Mouse (Mus musculus) Patski (cell line): ENCODE results near the gene Baiap2l2. TPM values are rescaled to one million over a fixed set of nuclear protein-coding genes. Genes with fewer than 3 reads are reported as not detected.
A peak's percentile ranks its signal among the peaks of the same experiment; 100 is the strongest.

Source experiments
- ATAC-seq: fragments of 100-300 bp; one replicate; pipeline ENCODE4 v1.8.0; 2021
- CTCF ChIA-PET: fragments of 350-600 bp; sonication (Branson Sonifier 250); formaldehyde crosslinking; loops from one replicate; lab custom pipeline; 2022; ENCODE audit warnings: inconsistent platforms; lab: Charles Lee
- POLR2A ChIA-PET: fragments of 350-600 bp; sonication (Branson Sonifier 250); formaldehyde crosslinking; loops from one replicate; lab custom pipeline; 2022; ENCODE audit warnings: antibody characterized with exemption, inconsistent platforms; lab: Charles Lee
- DNase-seq: peaks from one replicate; pipeline ENCODE4 v3.0.0-alpha.2; 2011; ENCODE audit warnings: low read depth, low spot score
- H3K27me3 ChIP-seq: fragments of 371-371 bp; one replicate; pipeline ENCODE4 v1.5.1; 2021
- CTCF ChIP-seq: fragments of 100-300 bp; IDR thresholded peaks from one replicate; pipeline ENCODE4 v1.5.1; 2021
- in situ Hi-C: fragments of 300-500 bp; cut with MboI; formaldehyde crosslinking; loops from 3 replicates; pipeline ENCODE4 v1.11.1; 2018; ENCODE audit warnings: low pct_unique_long_range_greater_than_20kb, mixed read lengths
- polyA plus RNA-seq: library from polyadenylated mRNA; unstranded; gene quantifications from one replicate; pipeline ENCODE4 v1.2.3, GENCODE M21; 2021

The Baiap2l2 gene
- polyA plus RNA-seq, 1 experiment from 2014 or later = 75.9 TPM

DNA sequence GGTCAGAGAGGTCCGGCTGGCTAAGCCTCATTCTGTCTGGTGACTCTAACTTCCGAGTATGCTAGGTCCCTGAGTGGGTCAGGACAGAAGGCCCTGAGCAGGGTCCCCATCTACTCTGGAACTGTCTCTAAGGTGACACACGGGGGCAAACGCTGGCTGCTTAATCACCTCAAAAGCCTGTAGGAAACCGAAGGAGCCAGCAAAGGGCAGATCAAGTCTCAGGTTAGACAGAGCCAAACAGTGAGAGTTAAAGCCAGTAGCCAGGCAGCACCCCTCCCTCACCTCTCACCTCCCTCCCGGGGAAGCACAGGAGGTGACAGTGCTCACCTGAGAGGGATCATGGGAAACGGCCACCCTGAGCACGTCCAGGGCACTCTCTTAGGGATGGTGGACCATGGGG is 18.4 kb upstream of the Baiap2l2 start:
- no peaks in the 10 kb centered on the region for H3K27me3 ChIP-seq
- no peak for DNase-seq
- in situ Hi-C loops = no loop called here
- no peak for TF ChIP-seq CTCF
- POLR2A ChIA-PET = no interaction called here
- ATAC-seq = no peak
- CTCF ChIA-PET = interaction anchor here (0.9 kb wide), 1 partner anchor 65 kb away, joined by 3 read pairs; no protein-coding TSS in a partner anchor

DNA sequence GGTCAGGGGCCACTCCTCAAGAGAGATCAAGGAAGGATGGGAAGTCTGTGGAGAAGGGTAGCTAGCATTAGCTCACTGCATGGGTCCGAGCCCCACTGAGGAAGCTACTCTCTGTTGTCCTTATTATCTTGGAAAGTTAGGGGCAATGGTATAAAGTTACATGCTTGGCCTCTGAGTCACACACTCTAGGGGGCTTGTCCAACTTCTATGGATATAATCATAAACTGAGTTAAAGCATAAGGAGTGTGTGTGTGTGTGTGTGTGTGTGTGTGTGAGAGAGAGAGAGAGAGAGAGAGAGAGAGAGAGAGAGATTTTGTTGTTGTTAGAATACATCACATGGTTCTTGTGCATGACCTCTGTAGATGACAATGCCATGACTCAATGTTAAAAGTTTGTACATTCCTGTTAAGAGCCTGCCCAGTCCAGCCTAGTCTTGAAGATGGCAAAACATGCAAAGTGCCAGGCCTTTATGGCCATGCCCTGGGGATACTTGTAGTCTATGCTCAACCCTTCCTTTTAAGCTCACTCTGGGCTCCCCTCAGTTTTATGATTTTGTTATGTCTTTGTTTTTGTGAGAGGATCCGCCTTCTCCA is 14.3 kb upstream of the Baiap2l2 start:
- TF ChIP-seq CTCF = no peak
- CTCF ChIA-PET = interaction anchor here (1.2 to 1.5 kb wide), 2 partner anchors 23 to 57 kb away, joined by 4 read pairs; no protein-coding TSS in a partner anchor
- no peaks in the 10 kb centered on the region for H3K27me3 ChIP-seq
- DNase-seq = peak; percentile 79
- peak; percentile 27 for ATAC-seq
- in situ Hi-C loops = no loop called here
- POLR2A ChIA-PET = interaction anchor here (0.6 to 1.0 kb wide), 5 partner anchors 10 to 48 kb away, joined by 3 to 5 read pairs (median 3); partner anchors contain the start of gene Baiap2l2

DNA sequence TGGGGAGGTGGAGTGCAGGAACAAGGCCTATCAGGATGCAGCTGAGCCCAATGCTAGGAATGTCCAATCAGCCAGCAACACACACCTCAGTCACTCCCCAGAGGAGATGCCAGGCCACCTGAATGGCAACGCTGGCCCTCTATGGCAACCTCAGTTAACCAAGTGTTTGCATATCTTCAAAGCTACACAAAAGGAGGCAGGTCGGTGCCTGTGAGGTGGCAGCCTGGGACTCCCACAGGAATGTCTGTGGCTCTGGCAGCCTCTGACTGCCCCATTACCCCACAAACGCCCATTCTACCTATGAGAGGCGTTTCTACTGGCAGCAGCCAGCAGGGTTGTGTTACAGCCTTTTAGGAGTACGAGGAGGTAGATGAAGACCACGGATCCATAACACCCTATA is 13.2 kb upstream of the Baiap2l2 start:
- no peaks in the 10 kb centered on the region for H3K27me3 ChIP-seq
- ChIA-PET POLR2A (interaction anchor here (1.0 kb wide), 1 partner anchor 11 kb away, joined by 4 read pairs; no protein-coding TSS in a partner anchor), CTCF (interaction anchor here (1.5 kb wide), 1 partner anchor 56 kb away, joined by 4 read pairs; no protein-coding TSS in a partner anchor)
- TF ChIP-seq CTCF = no peak
- in situ Hi-C loops = no loop called here
- DNase-seq (no peak), ATAC-seq (peak; percentile 12)

GRCm38 (mm10) chr15:79292779-79293178 is 7.4 kb upstream of the Baiap2l2 start:
- ChIA-PET CTCF (no interaction called here), POLR2A (no interaction called here)
- no peaks in the 10 kb centered on the region for H3K27me3 ChIP-seq
- TF ChIP-seq CTCF = no peak
- DNase-seq (no peak), ATAC-seq (no peak)
- in situ Hi-C loops = no loop called here

- POLR2A ChIA-PET = interaction anchor here (1.7 kb wide), 1 partner anchor 10 kb away, joined by 3 read pairs; no protein-coding TSS in a partner anchor
- H3K27me3 ChIP-seq = no peaks in the 10 kb centered on the region
- ATAC-seq (no peak), DNase-seq (no peak)
- in situ Hi-C loops = no loop called here
- CTCF ChIA-PET = interaction anchor here (0.6 kb wide), 1 partner anchor 47 kb away, joined by 3 read pairs; no protein-coding TSS in a partner anchor
- no peak for TF ChIP-seq CTCF
These were observed 5.0 kb upstream of the Baiap2l2 start for GRCm38 (mm10) chr15:79290340-79290739.

- no peak for DNase-seq
- ATAC-seq = no peak
- TF ChIP-seq CTCF = no peak
- CTCF ChIA-PET = no interaction called here
- no peaks in the 10 kb centered on the region for H3K27me3 ChIP-seq
- in situ Hi-C loops = no loop called here
- POLR2A ChIA-PET = interaction anchor here (1.7 kb wide), 1 partner anchor 11 kb away, joined by 3 read pairs; no protein-coding TSS in a partner anchor
These were observed 4.1 kb upstream of the Baiap2l2 start for GRCm38 (mm10) chr15:79289441-79289840.

GRCm38 (mm10) chr15:79288387-79288786 is 3.0 kb upstream of the Baiap2l2 start:
- ChIA-PET CTCF (no interaction called here), POLR2A (interaction anchor here (1.4 kb wide), 1 partner anchor 10 kb away, joined by 4 read pairs; no protein-coding TSS in a partner anchor)
- TF ChIP-seq CTCF = no peak
- no peak for ATAC-seq
- H3K27me3 ChIP-seq = no peaks in the 10 kb centered on the region
- in situ Hi-C loops = no loop called here
- no peak for DNase-seq

- no peaks in the 10 kb centered on the region for H3K27me3 ChIP-seq
- no peak for TF ChIP-seq CTCF
- in situ Hi-C loops = no loop called here
- ATAC-seq (no peak), DNase-seq (no peak)
- POLR2A ChIA-PET = interaction anchor here (1.4 kb wide), 1 partner anchor 11 kb away, joined by 4 read pairs; no protein-coding TSS in a partner anchor
- CTCF ChIA-PET = no interaction called here
These were observed 1.8 kb upstream of the Baiap2l2 start for GRCm38 (mm10) chr15:79287091-79287490.

- POLR2A ChIA-PET = interaction anchor here (0.5 kb wide), 1 partner anchor 37 kb away, joined by 4 read pairs; no protein-coding TSS in a partner anchor
These were observed 804 bp upstream of the Baiap2l2 start for GRCm38 (mm10) chr15:79286141-79286540.

DNA sequence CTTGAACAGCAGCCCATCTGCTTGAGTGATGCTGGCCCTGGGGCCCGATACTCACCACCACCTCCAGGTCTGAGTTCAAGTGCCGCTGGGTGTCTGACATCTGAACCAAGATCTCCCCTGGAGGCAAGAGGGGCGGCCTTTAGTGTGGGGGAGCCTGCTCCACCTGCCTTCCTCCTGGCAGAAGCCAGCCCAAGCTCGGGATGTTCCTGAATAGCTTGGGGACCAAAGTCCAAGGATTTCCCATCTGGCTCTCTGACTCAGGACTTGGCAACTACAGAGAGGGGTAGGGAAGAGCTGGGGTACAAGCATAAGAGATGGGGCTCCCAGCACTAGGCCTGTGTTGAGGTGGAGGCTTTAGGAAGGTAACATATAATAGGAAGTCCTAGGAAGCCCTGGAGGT is 2.0 kb downstream of the Baiap2l2 start:
- in situ Hi-C loops = no loop called here
- CTCF ChIA-PET = no interaction called here
- no peak for ATAC-seq
- TF ChIP-seq CTCF = no peak
- POLR2A ChIA-PET = no interaction called here
- no peaks in the 10 kb centered on the region for H3K27me3 ChIP-seq
- no peak for DNase-seq

More at GRCm38 (mm10) chr15:79286141-79286540, 804 bp upstream of the Baiap2l2 start:
- TF ChIP-seq CTCF = no peak
- H3K27me3 ChIP-seq = no peaks in the 10 kb centered on the region
- in situ Hi-C loops = no loop called here
- ATAC-seq (no peak), DNase-seq (no peak)
- CTCF ChIA-PET = no interaction called here

DNA sequence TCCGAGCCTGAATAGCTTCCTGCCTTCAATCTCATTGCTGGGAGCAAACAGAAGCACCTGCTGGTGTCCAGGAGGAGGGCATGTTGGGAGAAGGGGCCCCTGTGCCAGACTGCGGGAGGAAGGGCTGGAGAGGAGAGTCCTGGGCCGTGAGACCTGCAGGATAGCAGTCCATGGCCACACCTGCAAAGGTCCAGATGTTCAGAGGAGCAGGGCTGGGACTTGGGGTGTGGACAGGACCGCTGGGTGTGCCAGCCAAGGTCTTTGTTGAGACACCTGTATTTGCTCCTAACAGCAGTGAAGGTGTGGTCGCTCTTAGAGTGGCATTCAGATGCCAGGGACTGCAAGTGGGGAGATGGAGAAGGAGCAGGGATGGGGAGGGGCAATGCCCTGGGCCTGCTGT is 2.9 kb downstream of the Baiap2l2 start:
- TF ChIP-seq CTCF = no peak
- ATAC-seq (no peak), DNase-seq (no peak)
- ChIA-PET CTCF (interaction anchor here (1.4 to 1.6 kb wide), 2 partner anchors 25 to 39 kb away, joined by 4 to 7 read pairs; no protein-coding TSS in a partner anchor), POLR2A (interaction anchor here (0.6 to 1.5 kb wide), 3 partner anchors 18 to 56 kb away, joined by 3 to 6 read pairs (median 4); no protein-coding TSS in a partner anchor)
- H3K27me3 ChIP-seq = no peaks in the 10 kb centered on the region
- in situ Hi-C loops = no loop called here
